Mouse (Mus musculus) liver, embryonic 11.5 days (tissue): Measurements from ENCODE around the gene Lrriq3. TPM values are rescaled to one million over a fixed set of nuclear protein-coding genes. Genes with fewer than 3 reads are reported as not detected.

Experiments
- ATAC-seq: fragments of 200-750 bp; cut with Nextera tagmentation; replicated peaks from 2 replicates; pipeline ENCODE4 v1.8.0; 2017; ENCODE audit warnings: moderate number of reproducible peaks, mild to moderate bottlenecking, moderate TSS enrichment, moderate library complexity; ENCODE audit not compliant: low FRiP score
- DNase-seq: peaks from one replicate; pipeline ENCODE4 v3.0.0-alpha.2; 2017; ENCODE audit warnings: low spot score
- H3K27ac ChIP-seq: fragments of 300-500 bp; sonication (generic); 2 replicates; pipeline ENCODE4 v1.5.1; 2014; ENCODE audit warnings: mild to moderate bottlenecking, low read depth, low read length, control low read depth
- H3K27me3 ChIP-seq: fragments of 300-500 bp; sonication (generic); replicated peaks from 2 replicates; pipeline ENCODE4 v1.6.1; 2014; ENCODE audit warnings: low read length, mixed read lengths; ENCODE audit not compliant: control insufficient read depth, insufficient read depth
- H3K36me3 ChIP-seq: fragments of 300-500 bp; sonication (generic); 2 replicates; pipeline ENCODE4 v1.6.1; 2014; ENCODE audit warnings: mild to moderate bottlenecking, low read length, moderate library complexity, mixed read lengths; ENCODE audit not compliant: control insufficient read depth, insufficient read depth
- H3K4me1 ChIP-seq: fragments of 300-500 bp; sonication (generic); replicated peaks from 2 replicates; pipeline ENCODE4 v1.6.1; 2014; ENCODE audit warnings: low read length, mixed read lengths; ENCODE audit not compliant: control insufficient read depth, insufficient read depth
- H3K4me2 ChIP-seq: fragments of 300-500 bp; sonication (generic); 2 replicates; pipeline ENCODE4 v1.6.1; 2014; ENCODE audit warnings: mild to moderate bottlenecking, control low read depth, moderate library complexity
- H3K4me3 ChIP-seq: fragments of 300-500 bp; sonication (generic); 2 replicates; pipeline ENCODE4 v1.5.1; 2014; ENCODE audit warnings: low read depth, low read length, control low read depth
- H3K9ac ChIP-seq: fragments of 300-500 bp; sonication (generic); 2 replicates; pipeline ENCODE4 v1.6.1; 2014; ENCODE audit warnings: low read depth, low read length, control low read depth
- H3K9me3 ChIP-seq: fragments of 300-500 bp; sonication (generic); 2 replicates; pipeline ENCODE4 v1.6.1; 2016; ENCODE audit warnings: low read length, inconsistent platforms, mixed read lengths; ENCODE audit not compliant: control insufficient read depth
- WGBS: fragments of 180-500 bp; shearing (Covaris S2); extraction: QIAGEN DNeasy Blood & Tissue Kit; methylation state at CpG from one replicate; pipeline ENCODE4 v1.1.7; 2014; 5-methylcytosine and 5-hydroxymethylcytosine counted together
- polyA plus RNA-seq: library from polyadenylated mRNA; unstranded; fragments of >200 nt; fragmentation: Nextera tagmentation; extraction: Ambion mirVana; gene quantifications from 2 replicates; pipeline ENCODE4 v1.2.1, GENCODE M21; 2014

Gene Lrriq3
- polyA plus RNA-seq = 0.30 and 0.48 TPM in 2 replicates

DNA sequence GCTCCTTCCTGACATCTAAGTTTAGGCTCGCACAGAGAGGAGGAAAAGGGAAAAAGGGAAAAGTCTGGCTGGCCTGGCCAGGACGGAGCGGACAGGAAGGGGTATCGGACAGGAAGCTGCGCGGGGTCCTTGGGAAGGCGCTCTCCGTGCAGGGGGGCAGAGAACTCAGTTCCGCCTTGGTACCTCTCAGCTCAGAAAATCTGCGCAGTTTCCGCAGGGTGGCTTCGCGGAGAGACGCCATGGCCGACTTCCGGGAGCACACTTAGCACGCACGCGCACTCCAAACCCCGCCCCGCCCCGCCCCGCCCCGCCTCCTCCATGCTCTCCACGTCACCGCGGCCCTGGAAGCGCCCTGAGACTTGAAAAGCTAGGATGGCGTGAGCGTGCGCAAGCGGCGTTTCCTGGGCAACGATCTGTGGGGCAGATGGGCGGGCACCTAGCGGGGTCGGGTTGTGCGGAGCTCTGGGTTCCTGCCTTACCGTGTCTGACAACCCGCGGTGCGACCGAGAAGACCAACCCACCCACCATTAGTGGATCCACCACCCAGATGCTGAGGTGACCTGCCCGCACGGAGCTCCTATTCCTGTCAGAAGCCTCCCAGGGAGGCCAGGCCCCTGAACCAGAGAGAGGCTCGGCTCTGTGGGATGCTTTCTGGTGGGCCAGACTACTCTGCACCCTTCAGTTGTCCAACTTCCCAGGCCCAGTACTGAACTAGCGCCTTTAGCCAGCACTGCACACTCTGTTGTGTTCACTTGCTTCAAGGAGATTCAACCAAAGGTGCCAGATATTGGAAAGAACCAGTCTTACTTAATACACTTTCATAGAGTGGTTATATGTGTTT lies at the start of gene Lrriq3, which contains the start of gene Fpgt:
Gene Lrriq3 (plus strand): TSS at position 319 of the 841 bp plus-strand sequence.
Gene Fpgt (minus strand): TSS at position 288 of the 841 bp plus-strand sequence.
- no peaks in the 10 kb centered on the region for H3K36me3 ChIP-seq
- no peaks in the 10 kb centered on the region for H3K9me3 ChIP-seq
- H3K4me1 ChIP-seq = no peaks in the 10 kb centered on the region
- H3K4me2 ChIP-seq = peak within 1 kb of the TSS; percentile 75
- DNase-seq (peak; percentile 91), ATAC-seq (peak; percentile 98)
- peak within 1 kb of the TSS; percentile 73 for H3K4me3 ChIP-seq
- 2% methylated on average over 47 of the region's 47 CpGs for WGBS
- H3K27me3 ChIP-seq = no peaks in the 10 kb centered on the region
- peak within 1 kb of the TSS; percentile 70 for H3K9ac ChIP-seq
- H3K27ac ChIP-seq = peak within 1 kb of the TSS; percentile 54; the same call in 1 of the 2 replicates

DNA sequence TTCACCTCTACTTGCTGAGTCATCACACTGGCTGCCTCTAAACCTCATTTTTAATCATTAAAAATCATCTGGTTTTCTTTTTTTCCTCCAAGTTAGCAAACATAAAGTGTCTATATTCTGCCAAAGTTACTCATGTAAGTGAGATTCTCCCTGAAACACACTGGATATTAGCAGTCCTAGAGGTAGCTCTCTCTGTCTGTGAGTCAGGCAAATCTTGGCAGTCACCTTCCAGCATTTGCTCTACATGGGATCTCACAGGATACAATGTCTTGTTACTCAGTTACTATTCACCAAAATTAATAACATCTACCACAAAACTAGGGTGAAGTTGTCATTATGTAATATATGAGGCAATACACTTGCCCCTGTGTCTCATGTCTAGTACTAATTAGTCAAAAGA lies 41.2 kb upstream of the Lrriq3 start:
- no peak overlapping the region for H3K4me3 ChIP-seq

DNA sequence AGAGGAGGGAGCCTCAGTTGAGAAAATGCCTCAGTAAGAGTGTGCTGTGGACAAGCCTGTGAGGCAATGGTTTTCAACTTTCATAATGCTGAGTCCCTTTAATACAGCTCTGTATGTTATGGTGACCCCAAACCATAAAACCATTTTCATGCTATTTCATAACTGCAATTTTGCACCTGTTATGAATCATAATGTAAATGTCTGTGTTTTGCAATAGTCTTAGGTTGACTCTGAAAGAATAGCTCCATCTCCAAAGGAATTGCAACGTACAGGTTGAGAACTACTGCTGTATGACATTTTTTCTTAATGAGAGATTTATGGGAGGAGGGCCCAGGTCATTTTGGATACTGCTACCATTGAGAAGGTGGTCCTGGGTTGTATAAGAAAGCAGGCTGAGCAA lies 40.0 kb upstream of the Lrriq3 start:
- H3K27ac ChIP-seq = no peak overlapping the region
- H3K4me2 ChIP-seq = no peak overlapping the region
- H3K27me3 ChIP-seq = no peaks in the 10 kb centered on the region
- H3K36me3 ChIP-seq = no peaks in the 10 kb centered on the region
- H3K9ac ChIP-seq = no peak overlapping the region
- no peak overlapping the region for H3K4me3 ChIP-seq
- H3K9me3 ChIP-seq = no peaks in the 10 kb centered on the region
- no peaks in the 10 kb centered on the region for H3K4me1 ChIP-seq
- DNase-seq (no peak), ATAC-seq (no peak)
- 48% methylated on average over 1 of the region's 1 CpGs for WGBS

More for the DNA sequence above, 41.2 kb upstream of the Lrriq3 start:
- H3K9me3 ChIP-seq = no peaks in the 10 kb centered on the region
- no peak overlapping the region for H3K9ac ChIP-seq
- no peak overlapping the region for H3K27ac ChIP-seq
- no peak for ATAC-seq
- no peaks in the 10 kb centered on the region for H3K36me3 ChIP-seq
- no peaks in the 10 kb centered on the region for H3K27me3 ChIP-seq
- DNase-seq = no peak
- H3K4me2 ChIP-seq = no peak overlapping the region
- no peaks in the 10 kb centered on the region for H3K4me1 ChIP-seq

DNA sequence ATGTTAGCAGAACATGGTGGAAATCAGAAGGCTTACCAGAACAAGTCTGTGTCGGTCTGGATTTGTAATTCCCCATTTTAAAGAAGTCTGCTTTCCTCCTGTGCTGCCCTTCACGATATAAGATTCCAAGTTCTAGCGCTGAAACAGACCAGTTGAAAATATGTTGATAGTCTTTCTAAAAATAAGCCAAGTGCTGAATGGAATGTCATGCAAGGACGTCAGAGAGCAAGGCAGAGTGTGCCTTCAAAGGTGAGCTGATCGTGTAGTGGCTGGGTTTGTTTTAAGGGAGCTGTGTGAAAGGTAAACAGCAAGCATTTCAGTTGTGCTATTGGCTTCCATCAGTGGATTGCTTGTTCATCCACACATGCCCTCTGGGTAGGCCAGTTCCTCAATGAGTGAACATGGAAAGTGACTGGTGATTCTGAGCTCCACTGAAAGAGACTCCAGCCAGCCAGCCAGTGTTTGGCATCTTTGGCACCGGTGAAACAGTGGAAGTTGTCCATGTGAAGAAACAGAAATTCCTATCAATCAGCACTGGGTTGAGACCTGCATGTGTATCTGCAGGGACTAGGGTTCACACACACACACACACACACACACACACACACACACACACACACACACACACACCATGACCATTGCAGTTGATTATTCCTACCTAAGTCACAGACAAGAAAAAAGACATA lies 37.9 kb upstream of the Lrriq3 start, which contains the start of gene Tnni3k:
Gene Tnni3k (minus strand): TSS at position 177 of the 686 bp plus-strand sequence.
- H3K27ac ChIP-seq = no peak within 1 kb of the TSS
- no peaks in the 10 kb centered on the region for H3K36me3 ChIP-seq
- no peak within 1 kb of the TSS for H3K4me2 ChIP-seq
- no peak for DNase-seq
- H3K9me3 ChIP-seq = no peaks in the 10 kb centered on the region
- H3K9ac ChIP-seq = no peak within 1 kb of the TSS
- H3K27me3 ChIP-seq = no peaks in the 10 kb centered on the region
- ATAC-seq = no peak
- H3K4me1 ChIP-seq = no peaks in the 10 kb centered on the region
- H3K4me3 ChIP-seq = no peak within 1 kb of the TSS
- 64% methylated on average over 6 of the region's 6 CpGs for whole genome bisulfite sequencing

DNA sequence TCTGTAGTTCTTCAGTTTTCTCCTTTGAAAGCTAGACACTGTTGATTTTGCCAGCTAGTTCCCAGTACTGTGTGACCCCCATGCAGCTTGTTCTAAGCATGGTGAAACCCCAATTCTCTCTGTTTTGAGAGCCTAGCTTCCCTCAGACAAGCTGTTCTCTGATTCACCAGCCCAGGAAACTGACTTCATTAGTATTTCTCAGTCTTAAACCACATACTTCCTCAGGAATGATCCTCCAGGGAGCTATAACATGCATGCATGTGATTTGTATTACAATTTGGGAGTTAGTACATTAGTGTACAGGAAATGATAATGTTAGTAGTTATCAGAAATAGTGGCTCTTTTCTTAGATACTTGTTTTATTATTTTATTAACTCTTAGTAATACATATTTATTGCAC lies 36.6 kb upstream of the Lrriq3 start:
- ATAC-seq = no peak
- Histone ChIP-seq H3K4me2 (no peak overlapping the region), H3K36me3 (no peaks in the 10 kb centered on the region), H3K4me1 (no peaks in the 10 kb centered on the region), H3K4me3 (no peak overlapping the region), H3K27ac (no peak overlapping the region), H3K9ac (no peak overlapping the region), H3K9me3 (no peaks in the 10 kb centered on the region), H3K27me3 (no peaks in the 10 kb centered on the region)
- no peak for DNase-seq

DNA sequence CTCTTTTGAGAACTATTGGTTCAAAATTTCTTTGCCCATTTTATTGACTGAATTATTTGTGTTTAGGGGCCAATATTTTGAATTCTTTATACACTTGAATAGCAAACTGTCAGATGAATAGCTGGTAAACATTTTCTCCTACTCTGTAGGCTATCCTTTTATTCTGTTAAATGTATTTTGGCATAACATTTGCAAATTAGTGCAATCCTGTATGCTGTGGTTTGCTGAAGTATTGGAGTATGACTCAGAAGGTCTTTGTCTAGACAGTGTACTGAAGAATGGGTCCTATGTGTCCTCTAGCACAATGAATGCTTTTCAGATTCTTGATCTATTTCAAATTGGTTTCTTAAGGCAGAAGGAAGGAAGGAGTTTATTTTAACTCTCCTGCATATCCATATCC lies 35.7 kb upstream of the Lrriq3 start:
- Histone ChIP-seq H3K9me3 (no peaks in the 10 kb centered on the region), H3K4me1 (no peaks in the 10 kb centered on the region), H3K4me3 (no peak overlapping the region), H3K4me2 (no peak overlapping the region), H3K9ac (no peak overlapping the region), H3K27ac (no peak overlapping the region), H3K36me3 (no peaks in the 10 kb centered on the region), H3K27me3 (no peaks in the 10 kb centered on the region)
- ATAC-seq (no peak), DNase-seq (no peak)

DNA sequence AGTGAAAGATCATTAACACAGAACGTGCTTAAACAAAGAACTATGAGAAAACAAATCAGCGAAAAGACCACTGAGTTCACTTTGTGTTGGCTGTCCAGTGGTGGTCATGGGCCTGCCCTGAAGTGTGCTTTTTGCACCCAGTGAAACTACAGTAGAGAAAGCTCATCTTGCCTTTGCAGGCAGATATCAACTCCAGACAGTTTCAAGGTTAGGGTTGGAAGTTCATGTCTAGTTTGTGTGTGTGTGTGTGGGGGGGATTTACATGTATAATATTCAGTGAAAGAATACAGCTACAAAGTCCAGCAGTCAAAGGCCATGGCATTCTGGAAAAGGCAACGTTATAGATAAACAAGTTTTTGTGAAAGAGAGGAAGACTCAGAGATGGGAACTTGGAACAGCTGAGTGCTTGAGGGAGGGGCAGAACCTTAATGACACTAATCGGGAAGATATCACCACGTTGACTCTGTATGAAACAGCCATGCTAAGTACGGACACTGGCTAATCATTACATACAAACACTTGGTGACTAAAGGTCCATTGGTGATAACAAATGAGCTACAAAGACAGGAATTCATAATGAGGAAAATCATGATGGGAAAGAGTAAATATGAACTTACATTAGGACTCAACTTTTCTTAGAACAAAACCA lies 34.3 kb upstream of the Lrriq3 start:
- DNase-seq = no peak
- Histone ChIP-seq H3K36me3 (no peaks in the 10 kb centered on the region), H3K4me2 (no peak overlapping the region)

DNA sequence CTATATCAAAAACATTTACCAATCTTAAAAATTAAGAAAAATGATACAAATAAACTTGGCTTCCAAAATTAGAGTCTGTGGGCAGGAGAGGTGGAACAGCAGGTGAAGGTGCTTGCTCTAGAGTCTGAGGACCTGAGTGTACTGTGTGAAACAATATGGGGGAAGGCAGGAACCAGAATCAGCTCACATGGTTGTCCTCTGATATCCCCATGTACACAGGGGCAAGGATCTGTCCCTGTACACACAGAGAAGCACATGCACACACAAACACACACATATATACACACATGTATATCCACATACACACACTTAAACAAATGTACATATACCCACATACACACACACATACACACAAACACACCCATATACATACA lies 33.8 kb upstream of the Lrriq3 start:
- ATAC-seq = no peak
- Histone ChIP-seq H3K27me3 (no peaks in the 10 kb centered on the region), H3K4me1 (no peaks in the 10 kb centered on the region), H3K9me3 (no peaks in the 10 kb centered on the region), H3K36me3 (no peaks in the 10 kb centered on the region), H3K27ac (no peak overlapping the region), H3K4me3 (no peak overlapping the region), H3K9ac (no peak overlapping the region), H3K4me2 (no peak overlapping the region)
- DNase-seq = no peak

More for the DNA sequence above, 34.3 kb upstream of the Lrriq3 start:
- no peaks in the 10 kb centered on the region for H3K27me3 ChIP-seq
- no peak overlapping the region for H3K27ac ChIP-seq
- no peak overlapping the region for H3K4me3 ChIP-seq
- no peak overlapping the region for H3K9ac ChIP-seq
- no peaks in the 10 kb centered on the region for H3K4me1 ChIP-seq
- H3K9me3 ChIP-seq = no peaks in the 10 kb centered on the region
- 72% methylated on average over 6 of the region's 6 CpGs for WGBS
- ATAC-seq = no peak
